Mouse (Mus musculus) gastrocnemius, postnatal 4 days (tissue): ENCODE data around the gene Ddx5. TPM values are rescaled to one million over a fixed set of nuclear protein-coding genes. Genes with fewer than 3 reads are reported as not detected.
"Not testable (repeated sequence)": the region's sequence is repeated elsewhere in the genome, so short reads cannot be mapped to it uniquely, and the experiment has no call there.

ENCODE experiments used
- DNase-seq, 2 experiments: peaks; one replicate each; pipeline ENCODE4 v3.0.0; 2021 to 2022; ENCODE audit warnings: low spot score in 2 of 2, mixed read lengths in 2 of 2
- total RNA-seq, 2 experiments: library from RNA; stranded (reverse); gene quantifications; 2 replicates each; pipeline ENCODE4 v1.2.3; 2021

Gene Ddx5
- total RNA-seq, 2 experiments from 2014 or later: 388 to 472 TPM

- no peak for DNase-seq
These were observed 22.3 kb downstream of the Ddx5 start for GRCm38 (mm10) chr11:106766611-106767162.

GRCm38 (mm10) chr11:106762800-106763185 lies 26.2 kb downstream of the Ddx5 start:
- no peak for DNase-seq

GRCm38 (mm10) chr11:106762139-106762799 lies 26.7 kb downstream of the Ddx5 start:
- peak in 1 of 2 experiments; percentile 33 for DNase-seq

- DNase-seq: no peak
These were observed 28.5 kb downstream of the Ddx5 start for GRCm38 (mm10) chr11:106760511-106760910.

- DNase-seq: no peak
These were observed 30.0 kb downstream of the Ddx5 start for GRCm38 (mm10) chr11:106759028-106759427.

GRCm38 (mm10) chr11:106755583-106755982 lies 33.4 kb downstream of the Ddx5 start:
- DNase-seq: no peak

GRCm38 (mm10) chr11:106753314-106753713 lies 35.7 kb downstream of the Ddx5 start:
- no peak for DNase-seq

- no peak for DNase-seq
These were observed 36.9 kb downstream of the Ddx5 start for GRCm38 (mm10) chr11:106752103-106752502.

- no peak for DNase-seq
These were observed 37.7 kb downstream of the Ddx5 start, which contains the start of gene Milr1 for GRCm38 (mm10) chr11:106751039-106752018. Gene Milr1 (plus strand): TSS chr11:106751226.

- DNase-seq: no peak
These were observed 38.7 kb downstream of the Ddx5 start, which contains the start of gene Pecam1 for GRCm38 (mm10) chr11:106750121-106750751. Gene Pecam1 (minus strand): TSS chr11:106750628.

GRCm38 (mm10) chr11:106749557-106750120 lies 39.3 kb downstream of the Ddx5 start:
- not testable (repeated sequence) for DNase-seq

- no peak for DNase-seq
These were observed 44.0 kb downstream of the Ddx5 start for GRCm38 (mm10) chr11:106744949-106745348.

GRCm38 (mm10) chr11:106742388-106742841 lies 46.6 kb downstream of the Ddx5 start:
- DNase-seq: no peak

- DNase-seq: no peak
These were observed 47.2 kb downstream of the Ddx5 start for GRCm38 (mm10) chr11:106741826-106742225.

GRCm38 (mm10) chr11:106741232-106741631 lies 47.8 kb downstream of the Ddx5 start:
- DNase-seq: no peak

GRCm38 (mm10) chr11:106740724-106741123 lies 48.3 kb downstream of the Ddx5 start:
- not testable (repeated sequence) for DNase-seq

- DNase-seq: no peak
These were observed 49.9 kb downstream of the Ddx5 start for GRCm38 (mm10) chr11:106739116-106739515.

GRCm38 (mm10) chr11:106737178-106737621 lies 51.8 kb downstream of the Ddx5 start:
- no peak for DNase-seq

GRCm38 (mm10) chr11:106736614-106737013 lies 52.4 kb downstream of the Ddx5 start:
- DNase-seq: no peak

- no peak for DNase-seq
These were observed 58.3 kb downstream of the Ddx5 start for GRCm38 (mm10) chr11:106730714-106731113.
